Mouse (Mus musculus) midbrain, embryonic 14.5 days (tissue): ENCODE measurements around the gene Meis2. TPM values are rescaled to one million over a fixed set of nuclear protein-coding genes. Genes with fewer than 3 reads are reported as not detected.

Experiments
- ATAC-seq: fragments of 200-750 bp; cut with Nextera tagmentation; 2 replicates; pipeline ENCODE4 v1.8.0; 2017; ENCODE audit warnings: moderate number of reproducible peaks, moderate library complexity; ENCODE audit not compliant: low FRiP score, low TSS enrichment
- DNase-seq: peaks from one replicate; pipeline ENCODE4 v3.0.0-alpha.2; 2015
- H3K27ac ChIP-seq: fragments of 300-500 bp; sonication (generic); replicated peaks from 2 replicates; pipeline ENCODE4 v1.5.1; 2014; ENCODE audit warnings: mild to moderate bottlenecking, low read depth, low read length, moderate library complexity
- H3K27me3 ChIP-seq: fragments of 300-500 bp; sonication (generic); 2 replicates; pipeline ENCODE4 v1.6.1; 2014; ENCODE audit warnings: low read length, control low read depth, mixed read lengths; ENCODE audit not compliant: control insufficient read depth, insufficient read depth
- H3K36me3 ChIP-seq: fragments of 300-500 bp; sonication (generic); 2 replicates; pipeline ENCODE4 v1.6.1; 2014; ENCODE audit warnings: low read length, control low read depth; ENCODE audit not compliant: control insufficient read depth, insufficient read depth
- H3K4me1 ChIP-seq: fragments of 300-500 bp; sonication (generic); 2 replicates; pipeline ENCODE4 v1.6.1; 2014; ENCODE audit warnings: mild to moderate bottlenecking, antibody characterized with exemption, low read length, control low read depth; ENCODE audit not compliant: control insufficient read depth, insufficient read depth
- H3K4me2 ChIP-seq: fragments of 300-500 bp; sonication (generic); 2 replicates; pipeline ENCODE4 v1.6.1; 2014; ENCODE audit warnings: mild to moderate bottlenecking, low read length, moderate library complexity
- H3K4me3 ChIP-seq: fragments of 300-500 bp; sonication (generic); replicated peaks from 2 replicates; pipeline ENCODE4 v1.5.1; 2014; ENCODE audit warnings: low read depth, low read length
- H3K9ac ChIP-seq: fragments of 300-500 bp; sonication (generic); replicated peaks from 2 replicates; pipeline ENCODE4 v1.6.1; 2014; ENCODE audit warnings: mild to moderate bottlenecking, low read length, moderate library complexity
- H3K9me3 ChIP-seq: fragments of 300-500 bp; sonication (generic); 2 replicates; pipeline ENCODE4 v1.6.1; 2016; ENCODE audit warnings: low read length, control low read depth, mixed read lengths; ENCODE audit not compliant: control insufficient read depth
- WGBS: fragments of 180-500 bp; shearing (Covaris S2); extraction: QIAGEN DNeasy Blood & Tissue Kit; methylation state at CpG from one replicate; pipeline ENCODE4 v1.1.7; 2014; 5-methylcytosine and 5-hydroxymethylcytosine counted together
- polyA plus RNA-seq: library from polyadenylated mRNA; unstranded; fragments of >200 nt; fragmentation: Nextera tagmentation; extraction: Ambion mirVana; gene quantifications from 2 replicates; pipeline ENCODE4 v1.2.1, GENCODE M21; 2014

Meis2 gene
- polyA plus RNA-seq, 1 experiment from 2014 or later: 84.9 TPM

DNA sequence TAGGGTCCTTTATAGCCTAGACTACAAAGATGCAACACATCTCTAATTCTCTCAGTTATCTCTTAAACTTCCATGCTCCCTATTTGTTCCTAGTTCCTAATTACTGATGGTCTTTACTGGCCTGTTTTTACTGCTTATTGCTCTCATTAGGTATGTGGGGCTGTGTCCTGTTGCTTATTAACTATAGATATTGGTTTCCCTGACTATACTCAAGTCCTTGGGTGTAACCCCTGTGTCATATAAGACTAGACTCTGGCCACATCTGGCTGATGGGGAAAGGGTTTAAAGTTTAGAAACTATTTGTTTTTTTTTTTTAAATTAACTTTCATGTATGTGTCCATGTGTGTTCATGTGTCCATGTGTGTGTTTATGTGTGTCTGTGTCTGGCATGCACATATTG is 147.1 kb downstream of the Meis2 start:
- no peak overlapping the region for H3K9ac ChIP-seq
- ATAC-seq (no peak), DNase-seq (no peak)
- H3K27ac ChIP-seq: no peak overlapping the region
- no peak overlapping the region for H3K4me3 ChIP-seq
- H3K36me3 ChIP-seq: 0 out of 2 replicates have a peak, but pooled peaks cover 6% of the 10 kb centered on the region
- peaks cover 15% of the 10 kb centered on the region for H3K4me1 ChIP-seq
- no peak overlapping the region for H3K4me2 ChIP-seq
- no peaks in the 10 kb centered on the region for H3K9me3 ChIP-seq
- H3K27me3 ChIP-seq: no peaks in the 10 kb centered on the region

DNA sequence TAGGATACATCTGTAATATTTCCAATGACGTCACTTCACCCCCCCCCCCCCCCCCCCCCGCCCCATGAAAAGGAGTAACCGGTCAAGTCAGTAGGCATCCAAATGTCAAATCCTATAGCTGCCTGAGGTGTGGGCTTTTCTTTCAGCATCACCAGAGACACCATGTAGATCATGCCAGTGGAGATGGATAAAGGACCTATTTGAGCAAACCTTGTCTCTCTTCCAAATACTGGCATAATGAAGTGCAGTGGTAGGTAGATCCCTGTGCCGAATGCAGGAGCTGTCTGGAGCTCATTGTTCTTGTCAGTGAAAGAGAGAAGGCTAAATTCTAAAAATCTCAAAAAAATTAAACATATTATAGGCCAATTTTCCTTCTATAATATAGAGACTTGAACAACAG is 151.1 kb downstream of the Meis2 start:
- H3K27me3 ChIP-seq: no peaks in the 10 kb centered on the region
- H3K4me1 ChIP-seq: peaks cover 11% of the 10 kb centered on the region; the same call in 1 of the 2 replicates
- no peaks in the 10 kb centered on the region for H3K9me3 ChIP-seq
- H3K36me3 ChIP-seq: 0 out of 2 replicates have a peak, but pooled peaks cover 6% of the 10 kb centered on the region
- no peak overlapping the region for H3K4me2 ChIP-seq
- H3K27ac ChIP-seq: no peak overlapping the region
- no peak overlapping the region for H3K4me3 ChIP-seq
- no peak for ATAC-seq
- WGBS: 39% methylated on average over 4 of the region's 4 CpGs
- DNase-seq: no peak
- no peak overlapping the region for H3K9ac ChIP-seq

DNA sequence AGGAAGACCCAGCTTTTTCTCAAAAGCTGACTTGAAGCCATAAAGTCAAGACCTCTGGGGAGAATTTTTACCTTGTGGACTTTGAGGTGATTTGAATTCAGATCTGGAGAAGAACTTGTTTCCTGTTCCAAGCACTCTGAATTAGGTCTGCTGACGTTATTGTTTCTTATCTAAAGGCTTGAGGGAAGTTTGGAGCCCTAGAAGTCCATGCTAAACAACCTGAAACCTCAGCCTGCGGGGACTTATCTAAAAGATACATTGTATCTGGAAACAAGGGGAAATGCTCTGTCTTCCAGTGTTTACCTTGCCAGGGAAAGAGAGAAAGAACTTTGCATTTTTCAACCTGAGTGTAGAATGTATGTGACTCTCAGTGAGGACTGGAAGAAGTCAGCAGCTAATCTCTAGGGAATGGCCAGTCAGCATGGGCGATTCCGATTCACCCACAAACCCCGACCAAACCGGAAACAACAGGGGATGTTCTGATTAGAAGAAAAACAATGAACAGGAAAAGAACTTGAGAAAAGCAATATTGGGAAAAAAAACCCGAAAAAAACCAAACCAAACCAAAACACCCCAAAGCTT is 152.6 kb downstream of the Meis2 start:
- no peak overlapping the region for H3K9ac ChIP-seq
- H3K36me3 ChIP-seq: 0 out of 2 replicates have a peak, but pooled peaks cover 4% of the 10 kb centered on the region
- no peak overlapping the region for H3K4me2 ChIP-seq
- H3K4me1 ChIP-seq: peaks cover 11% of the 10 kb centered on the region; the same call in 1 of the 2 replicates
- no peak overlapping the region for H3K27ac ChIP-seq
- no peak overlapping the region for H3K4me3 ChIP-seq
- no peaks in the 10 kb centered on the region for H3K27me3 ChIP-seq
- H3K9me3 ChIP-seq: no peaks in the 10 kb centered on the region
- WGBS: 78% methylated on average over 7 of the region's 7 CpGs
- no peak for ATAC-seq
- DNase-seq: no peak

DNA sequence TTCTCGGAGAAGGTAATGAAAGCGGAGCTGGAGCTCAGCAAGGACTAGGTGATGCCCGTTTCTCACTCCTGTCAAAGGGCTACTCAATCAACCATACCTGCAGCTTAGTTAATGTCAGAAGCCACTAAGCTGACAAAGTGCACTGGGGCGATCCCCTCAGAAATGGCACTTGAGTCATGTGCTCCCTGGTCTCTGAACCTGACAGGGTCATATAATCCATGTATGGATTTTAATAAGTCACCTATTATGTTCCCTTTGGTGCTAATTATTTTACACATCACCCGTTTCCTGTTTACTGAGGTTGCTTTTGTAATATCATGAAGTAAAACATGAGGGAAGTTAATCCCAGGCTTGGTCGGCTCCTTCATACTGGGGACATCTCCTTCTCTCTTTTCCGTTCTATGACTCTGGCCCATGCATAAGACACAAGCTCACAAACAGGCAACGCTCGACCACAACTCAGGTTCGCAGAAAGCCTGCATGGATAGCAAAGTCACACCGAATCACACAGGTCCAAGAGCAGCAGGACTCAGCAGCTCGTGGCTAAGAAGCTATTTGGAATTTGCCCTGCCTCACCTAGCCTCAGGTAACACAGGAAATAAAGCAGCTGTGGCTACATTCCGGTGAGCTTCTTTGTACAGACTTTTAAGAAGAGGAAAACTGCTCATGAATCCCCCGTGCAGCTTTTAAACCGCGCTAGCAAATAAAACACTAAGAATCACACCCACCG is 153.6 kb downstream of the Meis2 start:
- ATAC-seq: no peak
- Histone ChIP-seq H3K27ac (no peak overlapping the region), H3K4me2 (no peak overlapping the region), H3K4me3 (no peak overlapping the region), H3K9me3 (no peaks in the 10 kb centered on the region), H3K9ac (no peak overlapping the region), H3K27me3 (no peaks in the 10 kb centered on the region), H3K4me1 (peaks cover 11% of the 10 kb centered on the region; the same call in 1 of the 2 replicates), H3K36me3 (no peaks in the 10 kb centered on the region)
- no peak for DNase-seq
- 89% methylated on average over 17 of the region's 17 CpGs for WGBS

DNA sequence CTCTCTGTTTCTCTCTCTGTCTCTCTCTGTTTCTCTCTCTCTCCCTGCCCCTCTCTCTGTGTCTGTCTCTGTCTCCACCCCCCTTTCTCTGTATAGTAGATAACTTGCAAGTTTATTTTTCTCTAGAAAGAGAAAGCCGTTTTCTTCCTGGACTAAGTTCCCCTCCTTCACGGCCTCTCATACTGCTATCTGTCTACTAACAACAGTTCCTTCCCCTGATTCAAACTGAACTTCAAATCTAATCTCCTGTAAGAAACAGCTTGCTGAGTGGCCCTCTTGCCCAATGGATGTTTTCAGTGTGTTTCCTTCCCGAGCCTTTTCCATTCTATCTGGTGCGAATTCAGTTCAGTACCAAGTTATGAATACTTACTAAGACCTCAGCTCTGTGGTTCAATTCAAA is 155.4 kb downstream of the Meis2 start:
- ATAC-seq (no peak), DNase-seq (no peak)
- Histone ChIP-seq H3K9me3 (no peaks in the 10 kb centered on the region), H3K27me3 (no peaks in the 10 kb centered on the region), H3K36me3 (no peaks in the 10 kb centered on the region), H3K27ac (no peak overlapping the region), H3K9ac (no peak overlapping the region), H3K4me1 (0 out of 2 replicates have a peak, but pooled peaks cover 4% of the 10 kb centered on the region), H3K4me2 (no peak overlapping the region), H3K4me3 (no peak overlapping the region)
- 87% methylated on average over 4 of the region's 4 CpGs for WGBS

DNA sequence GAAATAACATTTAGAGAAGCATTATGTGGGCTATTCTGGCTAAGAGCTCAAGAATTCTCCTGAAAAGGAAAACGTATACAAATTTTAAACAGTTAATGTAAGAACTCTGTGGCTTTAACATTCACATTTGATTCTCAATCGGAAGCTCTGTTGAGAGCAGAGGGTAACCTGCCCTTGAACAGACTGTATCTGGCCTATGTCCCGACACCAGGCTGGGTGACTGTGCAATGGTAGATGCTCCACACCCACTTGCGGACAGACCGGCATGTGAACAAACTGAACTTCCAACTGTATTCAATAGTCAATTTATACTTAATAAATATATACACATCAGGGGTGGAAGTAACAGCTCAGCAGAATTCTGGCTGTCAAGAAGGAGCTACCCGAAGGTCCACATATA is 164.6 kb downstream of the Meis2 start:
- no peak overlapping the region for H3K27ac ChIP-seq
- ATAC-seq (no peak), DNase-seq (no peak)
- H3K9me3 ChIP-seq: no peaks in the 10 kb centered on the region
- H3K4me2 ChIP-seq: no peak overlapping the region
- H3K36me3 ChIP-seq: 0 out of 2 replicates have a peak, but pooled peaks cover 3% of the 10 kb centered on the region
- H3K27me3 ChIP-seq: no peaks in the 10 kb centered on the region
- WGBS: 94% methylated on average over 6 of the region's 6 CpGs
- no peak overlapping the region for H3K4me3 ChIP-seq
- H3K4me1 ChIP-seq: peaks cover 25% of the 10 kb centered on the region
- H3K9ac ChIP-seq: no peak overlapping the region

DNA sequence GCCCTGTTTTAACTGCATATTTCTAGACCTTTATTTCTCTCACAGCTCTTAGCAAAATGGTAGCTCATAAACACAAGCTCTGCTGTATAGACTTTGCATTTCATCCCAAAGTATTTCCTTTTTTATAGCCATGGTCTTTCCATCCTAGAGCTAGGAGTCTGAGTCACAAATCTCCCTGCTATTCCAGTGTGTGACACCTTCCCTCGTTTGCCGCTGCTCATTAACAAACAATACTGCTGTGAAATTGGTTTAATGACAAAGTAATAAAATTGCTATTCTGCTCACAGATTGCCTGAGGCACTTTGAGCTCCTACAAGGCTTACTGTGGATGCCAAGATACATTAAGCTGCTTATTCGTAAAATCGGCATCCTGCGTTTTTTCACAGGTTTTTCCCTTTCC is 168.1 kb downstream of the Meis2 start:
- peak; percentile 87 for DNase-seq
- Histone ChIP-seq H3K27me3 (no peaks in the 10 kb centered on the region), H3K27ac (peak overlapping the region; percentile 52), H3K9ac (no peak overlapping the region), H3K4me2 (peak overlapping the region; percentile 15; the same call in 1 of the 2 replicates), H3K4me3 (no peak overlapping the region), H3K4me1 (peaks cover 29% of the 10 kb centered on the region), H3K9me3 (no peaks in the 10 kb centered on the region), H3K36me3 (no peaks in the 10 kb centered on the region)
- 0 out of 2 replicates have a peak, but pooled peaks have one; percentile 10 for ATAC-seq
- 29% methylated on average over 5 of the region's 5 CpGs for WGBS

DNA sequence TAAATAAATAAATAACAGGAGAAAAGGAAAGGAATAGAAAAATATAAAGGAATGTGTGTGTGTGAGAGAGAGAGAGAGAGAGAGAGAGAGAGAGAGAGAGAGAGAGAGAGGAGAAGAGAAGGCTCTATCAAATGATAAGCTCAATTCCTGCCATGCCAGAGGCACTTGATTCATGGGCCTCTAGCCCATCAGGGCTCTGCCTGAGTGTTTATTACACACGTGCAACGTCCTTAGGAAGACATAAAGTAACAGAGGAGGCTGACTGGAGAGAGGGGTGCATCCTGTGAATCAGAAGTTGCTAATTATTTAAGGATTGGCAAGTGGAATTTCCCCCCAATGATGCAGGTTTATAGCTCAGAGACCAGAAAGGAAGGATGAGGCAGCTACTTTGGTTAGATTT is 168.6 kb downstream of the Meis2 start:
- Histone ChIP-seq H3K4me1 (peaks cover 29% of the 10 kb centered on the region), H3K9ac (no peak overlapping the region), H3K4me3 (no peak overlapping the region), H3K27ac (no peak overlapping the region; the same call in 1 of the 2 replicates), H3K4me2 (no peak overlapping the region), H3K36me3 (no peaks in the 10 kb centered on the region), H3K27me3 (no peaks in the 10 kb centered on the region), H3K9me3 (no peaks in the 10 kb centered on the region)
- WGBS: 50% methylated on average over 2 of the region's 2 CpGs
- DNase-seq (peak; percentile 32), ATAC-seq (no peak)

DNA sequence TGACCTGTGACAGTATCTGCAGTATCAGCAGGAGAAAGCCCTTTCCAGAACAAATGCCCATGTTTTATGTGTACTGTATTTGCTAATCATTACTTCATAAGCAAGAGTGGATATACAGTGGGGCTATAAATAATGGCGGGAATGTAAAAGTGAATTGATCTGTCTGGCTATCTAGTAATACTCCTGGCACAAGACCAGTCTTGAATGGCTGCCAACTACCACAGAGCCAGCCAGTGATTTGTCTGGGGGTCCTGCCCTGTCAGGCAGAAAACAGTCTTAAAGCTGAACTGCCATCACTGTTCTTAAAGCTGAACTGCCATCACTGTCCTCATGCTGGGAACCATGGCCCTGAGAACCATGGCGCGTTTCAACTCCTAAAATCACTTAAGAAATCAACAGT is 169.9 kb downstream of the Meis2 start:
- no peak overlapping the region for H3K9ac ChIP-seq
- ATAC-seq (peak; percentile 51; the same call in 1 of the 2 replicates), DNase-seq (peak; percentile 75)
- H3K4me3 ChIP-seq: no peak overlapping the region
- H3K4me1 ChIP-seq: peaks cover 29% of the 10 kb centered on the region
- H3K27me3 ChIP-seq: no peaks in the 10 kb centered on the region
- 75% methylated on average over 3 of the region's 3 CpGs for WGBS
- H3K36me3 ChIP-seq: no peaks in the 10 kb centered on the region
- H3K4me2 ChIP-seq: no peak overlapping the region
- no peaks in the 10 kb centered on the region for H3K9me3 ChIP-seq
- H3K27ac ChIP-seq: no peak overlapping the region
